Mouse (Mus musculus): ENCODE results near the gene Mknk2. TPM values are rescaled to one million over a fixed set of nuclear protein-coding genes. Genes with fewer than 3 reads are reported as not detected.

Gene Mknk2
- total RNA-seq, 2 experiments from 2014 or later: 143 to 159 TPM

- DNase-seq: peak in 1 of 2 experiments; percentile 59
- intact Hi-C loops (cut with DNase I): no loop called here
These were observed 5.8 kb downstream of the Mknk2 start for GRCm38 (mm10) chr10:80671936-80672690.

- DNase-seq: no peak
These were observed 6.7 kb downstream of the Mknk2 start for GRCm38 (mm10) chr10:80671251-80671650.

GRCm38 (mm10) chr10:80670531-80670930 is 7.4 kb downstream of the Mknk2 start:
- DNase-seq: no peak
- intact Hi-C loops (cut with DNase I): no loop called here

More at GRCm38 (mm10) chr10:80671251-80671650, 6.7 kb downstream of the Mknk2 start:
- intact Hi-C loops (cut with DNase I): no loop called here

- intact Hi-C loops (cut with DNase I): no loop called here
- DNase-seq: peak; percentile 89 to 92
These were observed 8.0 kb downstream of the Mknk2 start for GRCm38 (mm10) chr10:80669737-80670485.

GRCm38 (mm10) chr10:80669018-80669417 is 8.9 kb downstream of the Mknk2 start:
- intact Hi-C loops (cut with DNase I): no loop called here
- DNase-seq: no peak

DNA sequence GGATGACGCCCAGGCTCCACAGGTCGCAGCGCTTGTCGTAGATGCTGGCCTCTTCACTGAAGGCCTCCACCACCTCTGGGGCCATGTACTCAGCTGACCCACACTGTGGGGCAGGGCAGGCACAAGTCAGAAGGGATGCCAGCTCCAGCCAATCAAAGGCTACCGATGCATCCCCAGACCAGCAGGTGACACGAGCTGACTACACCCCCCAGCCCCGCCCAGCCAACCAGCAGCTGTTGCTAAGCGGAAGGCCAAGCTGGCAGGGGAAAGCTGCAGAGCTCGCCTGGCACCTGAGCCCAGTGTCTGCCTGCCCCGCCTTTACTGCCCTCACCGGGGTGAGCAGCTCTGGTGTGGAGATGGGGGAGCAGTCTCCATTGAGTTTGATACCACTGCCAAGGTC is 9.3 kb downstream of the Mknk2 start:
- intact Hi-C loops (cut with DNase I): no loop called here
- peak in 1 of 2 experiments; percentile 65 for DNase-seq

DNA sequence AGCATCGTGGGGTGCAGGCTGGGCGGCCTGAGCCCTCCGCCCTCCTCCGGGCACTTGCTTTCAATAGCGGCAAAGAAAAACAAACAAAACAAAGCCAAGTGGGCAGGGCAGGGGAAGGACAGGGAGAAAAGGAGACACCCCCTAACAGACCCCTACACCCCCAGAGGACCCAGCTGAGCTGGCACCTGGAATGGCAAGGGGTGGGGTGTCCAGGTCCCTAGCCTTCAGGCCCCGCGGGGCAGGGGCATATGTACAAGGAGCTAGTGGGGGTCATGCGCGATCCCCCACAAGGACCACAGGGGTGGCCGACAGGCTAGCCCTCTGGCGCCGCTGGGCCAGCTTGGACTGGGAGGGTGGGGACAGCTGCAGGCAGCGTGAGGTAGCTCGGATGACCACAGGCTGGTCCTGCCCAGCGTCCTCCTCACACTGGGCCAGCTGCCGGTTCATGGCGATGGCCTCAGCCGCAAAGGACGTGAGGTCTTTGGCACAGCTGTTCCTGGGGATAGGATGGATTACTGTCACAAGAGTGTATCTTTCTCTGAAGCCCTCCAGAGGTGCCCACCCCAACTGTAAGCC is 11.0 kb downstream of the Mknk2 start:
- no peak for DNase-seq
- intact Hi-C loops (cut with DNase I): no loop called here

DNA sequence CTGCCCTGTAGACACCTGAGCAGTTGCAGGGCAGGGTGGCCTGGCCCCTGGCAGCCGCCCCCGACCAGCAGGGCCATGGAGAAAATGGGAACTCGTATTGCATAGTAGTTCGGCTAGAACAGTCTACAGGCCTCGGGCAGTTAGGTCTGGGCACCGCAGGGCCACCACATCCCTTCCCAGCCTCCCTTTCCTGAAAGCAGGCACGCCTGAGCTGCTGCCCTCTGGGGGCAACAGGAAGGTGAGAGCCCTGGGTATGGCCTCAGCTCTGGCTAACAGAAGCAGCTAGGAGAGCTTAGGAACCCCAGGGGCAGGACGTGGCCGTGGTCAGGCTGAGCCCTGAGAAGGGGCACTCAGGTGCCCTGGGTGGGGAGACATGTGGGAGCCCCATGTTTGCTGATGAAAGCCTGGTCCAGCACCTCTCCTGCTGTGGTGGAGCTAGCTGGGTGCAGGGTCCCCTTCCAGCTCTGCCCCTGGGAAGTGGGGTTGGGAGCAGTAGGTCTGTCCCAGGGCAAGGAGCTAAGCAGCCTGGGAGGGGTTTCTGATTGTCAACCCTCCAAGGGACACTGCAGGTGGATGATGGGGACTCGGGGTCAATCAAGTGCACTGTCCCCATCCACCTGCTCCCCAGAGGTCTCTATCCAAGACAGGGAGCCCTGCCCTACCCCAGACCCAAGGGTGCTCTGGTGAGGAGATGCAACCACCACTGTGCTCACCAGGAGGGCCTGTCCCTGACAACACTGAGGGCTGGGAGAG is 11.8 kb downstream of the Mknk2 start:
- no peak for DNase-seq
- intact Hi-C loops (cut with DNase I): no loop called here

DNA sequence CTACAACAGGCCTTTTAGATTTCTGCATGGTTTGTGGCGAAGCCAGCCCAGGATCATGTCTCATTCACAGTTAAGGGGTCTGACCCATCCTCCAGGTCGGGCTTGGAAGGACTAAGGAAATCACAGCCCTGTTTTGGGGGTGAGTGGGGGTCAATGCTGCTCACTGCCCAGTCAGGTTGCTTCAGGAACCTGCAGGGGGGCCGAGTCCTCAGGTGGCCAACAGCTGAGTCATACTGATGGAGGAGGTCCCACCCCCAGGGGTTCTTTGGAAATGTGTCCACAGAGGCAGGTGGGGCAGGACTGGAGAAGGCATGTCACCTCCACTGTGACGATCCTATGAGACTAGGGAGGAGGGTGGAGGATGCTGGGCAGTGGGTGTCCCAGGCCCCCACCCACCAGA is 12.5 kb downstream of the Mknk2 start:
- DNase-seq: no peak
- intact Hi-C loops (cut with DNase I): no loop called here

GRCm38 (mm10) chr10:80665016-80665380 is 12.9 kb downstream of the Mknk2 start:
- peak; percentile 91 to 93 for DNase-seq
- intact Hi-C loops (cut with DNase I): no loop called here

DNA sequence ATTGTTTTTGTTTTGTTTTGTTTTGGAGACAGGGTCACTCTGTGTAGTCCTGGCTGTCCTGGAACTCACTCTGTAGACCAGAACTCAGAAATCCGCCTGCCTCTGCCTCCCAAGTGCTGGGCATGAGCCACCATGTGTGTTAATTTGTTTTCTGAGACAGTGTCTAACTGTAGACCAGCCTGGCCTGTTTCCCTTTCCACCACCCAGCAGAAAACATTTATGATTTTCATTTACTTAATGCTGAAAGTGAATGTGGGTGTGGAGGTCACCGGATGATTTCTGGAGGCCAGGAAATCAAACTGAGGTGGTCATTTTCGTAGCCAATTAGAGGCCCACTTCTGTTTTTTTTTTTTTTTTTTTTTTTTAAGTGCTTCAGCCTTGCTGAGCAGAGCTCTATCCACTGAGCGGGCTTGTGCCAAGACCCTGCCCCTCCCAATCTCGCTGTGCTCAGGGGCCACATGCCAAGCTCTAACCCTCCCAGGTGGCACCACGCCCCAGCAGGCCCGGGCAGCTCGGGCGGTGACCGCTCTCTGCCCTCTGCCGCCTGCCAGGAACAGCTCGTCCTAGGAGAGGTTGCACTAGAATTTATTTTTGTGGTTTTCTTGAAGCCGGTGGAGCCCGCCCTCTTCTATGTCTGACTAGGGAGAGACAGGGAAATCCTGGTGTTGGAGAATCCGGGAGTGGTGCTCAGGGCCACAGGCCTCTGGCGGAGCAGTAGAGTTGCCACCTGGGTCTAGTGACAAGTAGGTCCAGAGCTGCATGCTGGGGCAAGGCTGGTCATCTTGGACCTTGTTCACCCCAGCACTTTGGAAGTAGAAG is 13.5 kb downstream of the Mknk2 start:
- intact Hi-C loops (cut with DNase I): no loop called here
- DNase-seq: peak; percentile 94 to 95

- intact Hi-C loops (cut with DNase I): no loop called here
These were observed 14.3 kb downstream of the Mknk2 start for GRCm38 (mm10) chr10:80663485-80664196.

GRCm38 (mm10) chr10:80661149-80661548 is 16.8 kb downstream of the Mknk2 start:
- intact Hi-C loops (cut with DNase I): no loop called here
- DNase-seq: peak in 1 of 2 experiments; percentile 73

More at GRCm38 (mm10) chr10:80663485-80664196, 14.3 kb downstream of the Mknk2 start:
- DNase-seq: no peak

GRCm38 (mm10) chr10:80659213-80659612 is 18.7 kb downstream of the Mknk2 start:
- peak; percentile 81 to 88 for DNase-seq
- intact Hi-C loops (cut with DNase I): loop anchor here (1.0 to 2.0 kb wide), 2 partner anchors 16 to 25 kb away; no protein-coding TSS in a partner anchor

GRCm38 (mm10) chr10:80658841-80659202 is 19.1 kb downstream of the Mknk2 start:
- no peak for DNase-seq
- intact Hi-C loops (cut with DNase I): loop anchor here (1.0 to 2.0 kb wide), 2 partner anchors 16 to 25 kb away; no protein-coding TSS in a partner anchor

DNA sequence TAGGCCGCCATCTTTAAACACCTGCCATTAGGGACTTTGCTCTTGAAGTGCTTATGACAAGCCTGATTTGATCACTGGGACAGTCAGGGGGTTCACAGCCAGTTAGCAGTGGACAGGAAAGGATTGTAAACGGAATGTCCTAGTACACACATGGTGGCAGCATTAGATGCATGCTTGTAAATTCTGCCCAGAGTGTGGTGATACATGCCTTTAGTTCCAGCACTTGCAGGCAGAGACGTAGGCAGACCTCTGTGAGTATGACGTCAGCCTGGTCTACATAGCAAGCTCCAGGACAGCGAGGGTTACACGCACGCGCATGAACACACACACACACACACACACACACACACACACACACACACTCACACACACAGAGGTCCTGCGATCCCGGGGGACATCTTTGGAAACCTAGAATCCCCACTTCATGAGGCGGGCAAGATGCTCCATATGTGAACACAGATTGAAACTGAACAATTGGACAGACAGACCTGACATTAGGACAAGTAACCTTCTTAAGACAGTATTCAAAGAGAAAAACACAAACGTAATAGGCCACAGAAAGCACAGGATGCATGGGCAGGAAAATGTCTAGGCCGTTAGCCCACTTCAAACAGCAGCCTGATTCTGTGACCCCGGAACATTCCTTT is 19.6 kb downstream of the Mknk2 start:
- intact Hi-C loops (cut with DNase I): loop anchor here (2.0 kb wide), 1 partner anchor 16 kb away; no protein-coding TSS in a partner anchor
- DNase-seq: no peak

DNA sequence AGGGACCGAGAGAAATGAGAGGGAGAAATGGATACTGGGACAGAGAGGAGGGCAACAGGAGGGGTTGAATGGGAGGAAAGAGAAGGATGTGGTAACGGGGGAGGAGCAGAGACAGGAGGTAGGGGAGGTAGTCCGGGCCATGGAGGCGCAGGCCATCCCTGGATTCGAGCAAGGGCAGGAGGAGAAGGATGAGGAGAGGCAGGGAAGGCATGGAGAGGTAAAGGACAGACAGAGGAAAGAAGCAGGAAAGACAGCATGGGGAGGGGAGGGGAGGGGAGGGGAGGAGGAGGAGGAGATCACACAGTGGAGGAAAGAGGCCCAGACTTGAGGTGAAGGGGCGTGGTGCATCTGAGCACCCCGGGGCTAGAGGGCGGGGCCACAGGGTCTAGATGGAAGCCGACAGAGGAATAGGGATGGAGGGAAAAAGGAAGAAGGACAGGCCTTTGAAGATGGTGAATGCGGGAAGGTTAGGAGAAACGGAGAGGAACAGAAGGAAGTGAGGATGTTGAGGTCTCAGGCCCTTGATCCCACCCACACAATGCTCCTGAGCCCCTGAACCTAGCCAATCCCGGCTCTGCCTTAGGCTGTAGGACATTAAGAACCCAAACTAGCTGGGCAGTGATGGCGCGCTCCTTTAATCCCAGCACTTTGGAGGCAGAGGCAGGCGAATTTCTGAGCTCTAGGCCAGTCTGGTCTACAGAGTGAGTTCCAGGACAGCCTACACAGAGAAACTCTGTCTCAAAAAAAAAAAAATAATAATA is 20.9 kb downstream of the Mknk2 start, which contains the start of gene Btbd2:
Btbd2 (minus strand) TSS at position 209 of the 761 bp plus-strand sequence.
- DNase-seq: no peak
- intact Hi-C loops (cut with DNase I): no loop called here

All from heart, postnatal 10 days (tissue).